Mouse (Mus musculus): ENCODE measurements around the gene Susd5. TPM values are rescaled to one million over a fixed set of nuclear protein-coding genes. Genes with fewer than 3 reads are reported as not detected.

Susd5 gene
- polyA plus RNA-seq (2014; fragmentation: Illumina TruSeq; extraction: RNeasy Lipid Tissue Mini Kit (QIAGEN cat#74804); ENCODE audit: low read depth, low replicate concordance): 1.9 TPM

GRCm38 (mm10) chr9:114057090-114057796 lies at the start of gene Susd5:
Gene Susd5, plus strand, starts transcription at chr9:114057140.

GRCm38 (mm10) chr9:114046028-114046427 lies 10.9 kb upstream of the Susd5 start, which contains the start of gene Fbxl2:
Gene Fbxl2, minus strand, starts transcription at chr9:114046191.

Other genes with a start within 250 kb of the Susd5 start
- 48.9 TPM for gene Ubp1, start 126.2 kb upstream of the Susd5 start, polyA plus RNA-seq (2014; fragmentation: Illumina TruSeq; extraction: RNeasy Lipid Tissue Mini Kit (QIAGEN cat#74804); ENCODE audit: low read depth, low replicate concordance)
- gene Fbxl2, start 10.9 kb upstream of the Susd5 start, polyA plus RNA-seq (2014; fragmentation: Illumina TruSeq; extraction: RNeasy Lipid Tissue Mini Kit (QIAGEN cat#74804); ENCODE audit: low read depth, low replicate concordance): 0.55 TPM

All from heart, adult 10 weeks (tissue).